Mouse (Mus musculus) mouse trophoblast stem cell (cell line): ENCODE results near the gene Dctn3.
"Not testable (repeated sequence)": the region's sequence is repeated elsewhere in the genome, so short reads cannot be mapped to it uniquely, and the experiment has no call there.

ENCODE experiments used
- in situ Hi-C, 2 experiments: fragments of 300-500 bp; cut with MseI, MboI; formaldehyde crosslinking; loops; 2 replicates in 1 of 2; 3 replicates in 1 of 2; pipeline ENCODE4 v1.15.1; 2025

The Dctn3 gene

DNA sequence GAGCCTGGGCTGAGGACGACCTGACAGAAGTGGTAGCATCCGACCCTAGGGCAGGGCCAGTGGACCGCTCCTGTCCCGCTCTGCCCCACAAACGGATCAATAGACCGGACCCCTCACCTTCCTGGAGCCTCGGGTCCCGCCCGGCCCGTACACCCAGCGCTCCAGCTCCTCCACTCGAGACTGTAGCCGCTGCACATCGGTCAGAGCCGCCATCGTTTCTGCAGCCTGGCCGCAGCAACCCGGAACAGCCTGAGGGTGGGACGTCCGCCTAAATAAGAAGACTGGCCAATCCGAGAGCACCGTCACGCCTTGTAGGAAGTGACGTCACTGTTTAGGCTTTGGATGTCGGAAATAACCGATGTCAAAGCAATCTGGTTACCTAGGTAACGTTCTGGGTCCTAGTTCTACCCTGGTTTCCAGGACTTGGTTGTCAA, at the start of gene Dctn3:
Gene Dctn3, minus strand, starts transcription at position 253 of the 434 bp plus-strand sequence.
- in situ Hi-C loops = no loop called here

DNA sequence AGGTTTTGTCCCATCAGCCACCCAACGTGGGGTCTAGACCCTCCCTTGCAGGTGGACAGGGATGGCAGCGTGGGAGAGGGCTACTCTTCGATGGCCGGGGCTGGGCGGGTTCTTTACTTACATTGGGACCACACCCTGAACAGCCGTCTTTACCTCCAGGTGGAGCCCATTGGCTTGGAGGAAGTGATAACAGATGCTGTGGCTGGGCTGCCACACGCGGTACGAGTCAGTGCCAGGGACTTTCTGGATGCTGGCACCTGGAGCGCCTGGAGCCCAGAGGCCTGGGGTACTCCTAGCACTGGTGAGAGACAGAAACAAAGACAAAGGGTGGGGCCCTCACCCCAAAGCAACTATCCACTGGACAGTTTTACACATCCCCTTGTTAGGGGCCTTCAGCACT, 44.3 kb upstream of the Dctn3 start:
- in situ Hi-C loops = not testable (repeated sequence)

DNA sequence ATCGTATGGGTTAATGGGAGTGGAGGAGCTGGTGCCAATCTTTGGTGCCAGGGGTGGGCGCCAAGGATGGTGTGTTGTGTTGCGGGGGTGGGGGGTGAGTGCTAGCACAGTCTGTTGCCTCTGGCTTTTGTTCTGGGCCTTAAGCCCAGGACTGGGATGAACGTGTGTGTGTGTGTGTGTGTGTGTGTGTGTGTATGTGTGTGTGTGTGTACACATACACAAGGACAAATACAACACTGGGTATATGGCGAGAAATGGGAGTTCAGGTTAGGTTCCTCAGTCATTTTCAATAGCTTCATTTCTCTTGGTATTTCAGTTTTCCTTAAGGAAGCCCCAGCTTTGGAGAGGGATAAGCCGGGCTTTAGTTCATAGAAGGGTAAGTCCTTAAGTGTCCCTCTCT, 40.2 kb upstream of the Dctn3 start:
- in situ Hi-C loops = not testable (repeated sequence)

DNA sequence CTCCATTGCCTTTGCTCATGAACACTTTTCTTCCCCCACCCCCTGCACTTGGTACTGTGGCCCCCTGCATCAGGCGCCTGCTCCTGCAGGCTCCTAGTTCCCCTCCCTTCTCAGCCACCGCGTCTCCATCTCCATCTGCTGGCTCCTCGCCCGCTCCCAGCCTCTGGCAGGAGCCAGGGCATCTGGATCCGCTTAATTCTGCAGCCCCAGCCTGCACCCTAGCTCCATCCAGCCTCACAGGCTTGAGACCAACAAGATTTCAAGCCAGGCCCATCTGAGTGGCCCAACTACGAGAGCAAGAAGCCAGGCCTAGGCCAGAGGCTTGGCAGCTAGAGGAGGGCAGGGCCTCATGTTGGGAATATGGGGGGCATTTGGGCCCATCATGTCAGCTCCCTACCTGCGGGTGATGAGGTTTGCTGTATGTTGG, 39.7 kb upstream of the Dctn3 start:
- in situ Hi-C loops = not testable (repeated sequence)

DNA sequence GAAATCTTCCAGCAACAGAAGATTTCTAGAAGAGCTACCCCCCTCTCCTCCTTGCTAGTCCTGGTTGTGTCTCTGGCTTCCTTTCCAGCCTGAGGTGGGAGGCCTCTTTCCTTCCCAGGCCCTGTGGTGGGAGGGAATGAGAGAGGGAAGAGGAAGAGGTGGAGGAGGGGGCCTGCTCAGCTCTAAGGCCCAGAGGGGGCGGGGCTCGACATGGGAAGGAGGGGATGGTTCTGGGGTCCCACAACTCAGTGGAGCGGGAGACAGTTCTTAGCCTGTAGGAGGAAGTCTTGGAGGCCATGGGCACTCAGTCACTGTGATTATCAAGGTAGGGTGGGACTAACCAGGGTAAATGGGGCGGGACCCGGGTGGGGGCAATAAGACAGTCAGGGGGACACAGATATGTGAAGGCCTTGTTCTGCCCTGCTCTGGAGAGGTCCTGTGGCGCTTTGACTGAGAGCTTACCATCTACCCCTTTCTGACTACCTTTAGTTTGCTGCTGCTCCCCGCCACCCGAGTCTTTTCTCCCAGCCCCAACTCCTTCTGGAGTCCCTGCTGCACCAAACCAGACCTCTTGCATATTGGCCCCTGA, 39.2 kb upstream of the Dctn3 start:
- in situ Hi-C loops = no loop called here

DNA sequence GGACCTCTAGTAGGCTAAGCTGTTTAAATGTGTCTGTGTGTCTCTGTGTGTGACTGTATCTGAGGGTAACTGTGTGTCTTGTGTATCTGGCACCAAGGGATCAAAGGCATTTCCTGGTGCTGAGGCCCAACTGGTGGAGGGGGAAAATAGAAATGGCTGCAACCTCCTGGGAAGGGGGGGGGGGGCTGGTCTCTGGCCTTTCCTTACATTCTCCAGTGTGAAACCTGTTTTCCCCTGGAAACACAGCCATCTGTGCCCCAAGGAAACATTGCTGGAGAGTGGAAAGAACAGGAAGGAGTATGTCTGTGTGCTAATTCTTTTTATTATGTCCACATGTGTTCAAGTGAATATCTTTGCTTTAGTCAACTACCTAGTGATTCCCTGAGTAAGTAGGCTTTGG, 38.7 kb upstream of the Dctn3 start:
- in situ Hi-C loops = no loop called here

DNA sequence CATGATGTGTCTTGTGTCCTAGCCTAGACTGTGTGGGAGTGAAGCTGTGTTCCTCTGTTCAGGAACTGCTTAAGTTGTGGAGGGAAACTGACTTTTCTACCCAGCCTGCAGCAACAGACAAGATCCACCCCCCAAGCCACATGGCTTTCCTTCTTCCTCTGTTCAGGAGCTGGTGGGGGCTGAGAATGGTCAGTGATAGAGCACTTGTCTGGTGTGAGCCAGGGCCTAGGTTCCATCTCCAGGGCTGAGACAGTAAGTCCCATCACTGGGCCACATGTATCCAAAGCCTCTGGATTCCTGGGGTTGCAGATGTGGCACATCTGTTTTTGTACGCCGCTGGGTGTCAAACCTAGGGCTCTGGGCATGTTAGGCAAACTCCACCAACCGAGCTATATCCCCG, 37.9 kb upstream of the Dctn3 start:
- in situ Hi-C loops = no loop called here

DNA sequence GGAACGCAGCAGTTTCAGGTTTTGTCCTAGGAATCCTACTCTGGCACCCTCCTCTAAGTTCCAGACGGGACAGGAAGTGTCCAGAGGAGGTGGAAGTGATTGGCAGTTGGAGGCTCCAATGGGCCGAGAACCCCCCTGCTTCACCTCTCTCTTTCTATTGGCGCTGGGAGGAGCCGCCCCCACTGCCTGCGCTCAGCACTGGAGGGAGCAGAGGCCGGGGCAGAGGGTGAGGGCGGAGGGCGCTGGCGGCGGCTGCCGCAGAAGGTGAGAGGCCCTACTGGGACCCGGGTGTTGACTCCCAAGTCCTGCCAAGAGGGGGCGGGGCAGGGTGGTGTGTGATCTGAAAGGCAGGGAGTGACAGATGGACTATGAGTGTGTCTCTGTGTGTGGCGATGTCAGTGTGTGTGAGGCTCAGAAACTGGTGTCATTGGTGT, 37.3 kb upstream of the Dctn3 start:
- in situ Hi-C loops = no loop called here

DNA sequence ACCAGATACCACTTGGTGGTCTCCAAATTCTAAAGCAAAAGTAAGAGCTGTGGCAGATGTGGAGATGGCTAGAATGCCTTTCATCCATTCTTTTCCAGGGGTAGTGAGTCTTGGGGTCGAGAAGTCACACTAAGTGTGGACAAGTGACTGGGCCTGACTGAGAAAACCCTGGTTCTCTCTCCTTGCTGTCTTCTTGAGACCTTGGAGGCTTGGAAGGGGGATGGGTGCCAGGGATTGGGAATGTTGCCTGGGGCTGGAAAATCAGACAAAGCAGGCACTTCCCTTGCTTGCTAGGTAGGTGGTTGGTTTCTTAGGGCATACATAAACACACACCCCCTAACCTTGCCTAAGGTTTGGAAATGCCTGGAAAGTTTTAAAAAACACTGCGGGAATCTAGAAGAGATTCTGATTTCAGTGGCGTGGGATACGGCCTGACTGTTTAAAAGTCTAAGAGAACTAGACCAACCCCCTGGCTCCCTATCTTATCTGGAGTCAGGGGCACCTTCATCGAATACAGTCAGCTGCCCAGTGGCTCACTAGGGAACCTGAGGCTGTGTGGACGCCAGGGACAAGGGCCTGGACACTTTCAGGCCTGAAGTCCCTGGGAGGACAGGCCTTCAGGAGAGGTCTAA, 36.8 kb upstream of the Dctn3 start:
- in situ Hi-C loops = no loop called here

DNA sequence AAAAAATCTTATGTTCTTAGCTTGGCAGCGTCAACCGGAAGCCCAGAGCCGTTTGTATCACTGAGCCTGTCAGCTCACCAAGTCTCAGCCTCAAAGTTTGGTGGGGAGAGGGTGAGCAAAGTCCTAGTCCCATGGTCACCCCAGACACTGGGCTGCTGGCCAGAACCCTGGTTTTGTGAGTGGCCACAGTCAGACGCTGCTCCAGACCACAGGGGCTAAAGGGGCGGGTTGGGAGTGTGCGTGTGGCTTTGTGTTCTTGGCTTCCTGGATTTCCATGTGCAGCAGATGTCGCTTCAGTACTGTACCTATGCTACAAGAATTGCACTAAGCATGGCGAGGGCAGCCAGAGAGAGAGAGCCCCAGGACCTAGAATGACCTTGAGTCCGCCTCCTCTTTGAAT, 36.2 kb upstream of the Dctn3 start:
- in situ Hi-C loops = no loop called here

DNA sequence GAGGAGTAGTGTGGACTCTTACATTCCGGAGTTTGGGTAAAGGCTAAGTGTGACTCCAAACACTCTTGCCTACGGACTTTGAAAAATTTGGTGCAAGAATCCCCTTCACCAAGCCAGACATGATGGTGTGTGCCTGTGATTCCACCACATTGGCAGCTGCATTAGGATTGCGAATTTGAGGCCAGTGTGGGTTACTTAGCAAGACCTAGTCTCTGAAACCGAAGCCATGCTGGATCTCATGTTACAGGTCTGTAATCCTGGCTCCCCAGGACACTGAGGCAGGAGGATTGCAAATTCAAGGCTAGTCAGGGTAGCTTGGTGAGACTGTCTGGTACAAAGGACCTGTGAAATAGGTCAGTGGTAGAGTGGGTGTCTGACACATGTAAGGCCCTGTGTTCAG, 35.7 kb upstream of the Dctn3 start:
- in situ Hi-C loops = no loop called here

DNA sequence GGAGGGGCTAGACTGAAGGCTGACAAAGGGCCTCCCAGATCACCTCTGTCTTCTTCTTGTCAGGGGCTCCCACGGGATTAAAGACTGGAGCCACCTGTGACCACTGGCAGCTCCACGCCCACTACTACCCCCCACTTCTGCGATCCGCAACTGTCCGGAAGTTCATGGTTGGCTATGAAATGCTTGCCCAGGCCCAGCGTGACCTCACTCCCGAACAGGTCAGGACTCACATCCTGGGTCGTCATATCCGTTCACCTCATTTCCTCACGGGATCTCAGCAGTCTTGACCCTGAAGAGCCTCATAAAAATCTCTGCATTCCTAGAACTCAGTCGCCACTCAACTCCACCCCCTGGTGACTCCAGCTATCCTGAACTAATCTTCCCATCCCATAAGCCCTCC, 35.1 kb upstream of the Dctn3 start:
- in situ Hi-C loops = no loop called here

DNA sequence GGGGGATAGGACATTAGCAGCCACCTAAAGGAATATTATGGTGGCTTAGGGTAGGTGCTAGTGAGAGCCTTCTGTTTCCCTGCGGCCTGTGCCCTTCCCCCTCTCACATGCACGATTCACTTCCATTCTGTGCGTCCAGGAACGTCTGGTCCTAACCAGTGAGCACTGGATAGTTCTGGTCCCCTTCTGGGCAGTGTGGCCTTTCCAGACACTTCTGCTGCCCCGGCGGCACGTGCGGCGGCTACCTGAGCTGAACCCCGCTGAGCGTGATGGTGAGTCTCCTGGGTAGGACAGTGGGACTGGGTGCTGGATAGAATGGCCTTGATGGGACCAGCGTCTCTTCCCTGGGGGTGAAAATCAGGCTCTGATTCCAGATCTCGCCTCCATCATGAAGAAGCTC, 34.4 kb upstream of the Dctn3 start:
- in situ Hi-C loops = no loop called here

DNA sequence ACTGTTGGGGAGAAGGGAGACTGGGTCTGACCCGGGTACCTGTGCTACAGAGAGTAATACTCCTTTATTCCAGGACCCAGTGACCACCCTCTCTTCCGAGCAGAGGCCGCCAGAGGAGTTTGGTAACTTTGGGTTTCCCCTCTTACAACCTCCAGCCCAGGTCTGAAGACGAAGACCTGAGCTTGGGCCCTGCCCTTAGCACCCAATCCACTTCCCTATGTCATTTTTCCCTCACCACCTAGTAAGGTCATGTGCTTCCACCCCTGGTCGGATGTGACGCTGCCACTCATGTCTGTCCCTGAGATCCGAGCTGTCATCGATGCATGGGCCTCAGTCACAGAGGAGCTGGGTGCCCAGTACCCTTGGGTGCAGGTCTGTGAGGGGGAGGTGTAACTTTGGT, 33.5 kb upstream of the Dctn3 start:
- in situ Hi-C loops = no loop called here

DNA sequence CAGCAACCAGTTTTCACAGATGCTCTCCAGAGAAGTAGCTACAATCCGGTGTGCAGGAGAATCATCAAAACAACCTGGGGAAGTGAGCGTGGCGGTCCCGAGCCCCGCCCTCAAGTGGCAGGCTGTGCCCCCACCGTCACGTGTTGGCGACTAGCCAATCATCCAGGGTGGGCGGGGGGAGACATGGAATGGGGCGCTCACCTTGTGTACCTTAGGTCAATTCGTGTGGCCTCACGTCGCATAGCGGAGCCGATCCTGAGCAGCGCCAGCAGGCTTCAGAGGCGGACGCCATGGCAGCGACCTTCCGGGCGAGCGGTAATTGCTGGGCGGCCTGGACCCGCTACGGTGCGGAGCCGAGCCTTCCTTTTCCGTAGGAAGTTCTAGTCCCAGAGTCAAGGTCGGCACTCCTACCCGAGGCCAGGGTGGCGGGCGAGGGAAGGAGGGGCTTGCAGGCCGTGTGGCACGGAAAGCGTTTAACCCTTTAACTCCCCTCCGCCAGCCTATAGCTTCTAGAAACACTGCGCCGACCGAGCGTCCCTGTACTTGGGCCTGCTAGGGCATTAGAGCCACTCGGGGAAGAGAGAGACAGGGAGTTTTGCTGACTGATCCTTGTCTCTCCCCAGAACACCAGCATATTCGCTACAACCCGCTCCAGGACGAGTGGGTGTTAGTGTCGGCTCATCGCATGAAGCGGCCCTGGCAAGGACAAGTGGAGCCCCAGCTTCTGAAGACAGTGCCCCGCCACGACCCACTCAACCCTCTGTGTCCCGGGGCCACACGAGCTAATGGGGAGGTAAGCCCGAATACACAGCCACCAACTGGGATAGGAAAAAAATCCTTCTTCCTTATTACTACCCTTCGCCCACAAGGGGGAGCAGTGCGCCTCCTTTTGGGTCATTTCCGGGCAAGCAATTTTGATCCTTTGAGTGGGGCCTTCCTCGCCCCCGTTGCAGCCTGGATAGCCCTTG, 32.7 kb upstream of the Dctn3 start, which contains the start of gene Sigmar1:
Gene Sigmar1, minus strand, starts transcription at position 820 of the 968 bp plus-strand sequence.
- in situ Hi-C loops = no loop called here

DNA sequence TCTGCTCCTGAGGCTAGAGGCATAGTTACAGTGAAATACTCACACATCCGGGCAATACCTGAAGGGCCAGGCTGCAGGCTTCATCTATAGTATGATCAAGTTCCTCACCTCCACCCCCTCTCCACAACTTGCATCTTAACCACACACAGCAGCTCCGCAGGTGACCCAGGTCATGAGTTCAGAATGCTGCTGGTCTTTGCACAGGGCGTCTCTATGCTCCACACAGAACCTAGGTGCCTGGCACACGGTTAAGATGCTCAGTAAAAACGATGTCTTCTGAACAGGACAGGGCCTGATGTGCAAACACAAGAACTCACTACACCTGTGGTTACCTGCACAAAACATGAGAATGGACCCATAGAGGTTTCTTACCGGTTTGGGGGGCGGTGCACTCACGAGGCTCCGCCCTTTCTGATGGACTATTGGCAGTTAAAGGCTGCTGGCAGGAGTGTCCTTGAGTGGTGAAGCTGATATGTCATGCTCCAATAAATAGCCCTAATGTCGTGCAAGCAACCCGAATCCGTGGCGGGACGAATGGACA, 31.9 kb upstream of the Dctn3 start, which contains the start of gene Galt:
Gene Galt, plus strand, starts transcription at position 432 of the 541 bp plus-strand sequence.
- in situ Hi-C loops = no loop called here

DNA sequence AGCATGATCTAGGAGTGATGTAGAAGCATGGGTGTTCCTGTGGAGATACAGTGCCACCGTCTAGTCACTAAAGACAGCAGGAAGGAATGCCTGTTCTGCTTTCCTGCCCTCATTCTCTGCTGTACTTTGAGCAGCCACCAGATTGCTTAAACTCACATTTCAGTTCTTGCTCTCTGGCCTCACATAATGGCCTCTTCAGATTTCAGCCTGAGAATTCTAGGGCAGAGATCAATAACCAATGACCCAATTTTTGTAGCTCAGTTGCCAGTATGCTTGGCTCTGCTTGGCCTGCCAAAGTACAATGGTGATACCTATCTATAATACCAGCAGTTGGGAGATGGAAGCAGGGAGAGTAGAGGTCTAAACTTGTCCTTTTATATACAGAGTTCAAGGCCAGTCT, 22.1 kb upstream of the Dctn3 start:
- in situ Hi-C loops = no loop called here

DNA sequence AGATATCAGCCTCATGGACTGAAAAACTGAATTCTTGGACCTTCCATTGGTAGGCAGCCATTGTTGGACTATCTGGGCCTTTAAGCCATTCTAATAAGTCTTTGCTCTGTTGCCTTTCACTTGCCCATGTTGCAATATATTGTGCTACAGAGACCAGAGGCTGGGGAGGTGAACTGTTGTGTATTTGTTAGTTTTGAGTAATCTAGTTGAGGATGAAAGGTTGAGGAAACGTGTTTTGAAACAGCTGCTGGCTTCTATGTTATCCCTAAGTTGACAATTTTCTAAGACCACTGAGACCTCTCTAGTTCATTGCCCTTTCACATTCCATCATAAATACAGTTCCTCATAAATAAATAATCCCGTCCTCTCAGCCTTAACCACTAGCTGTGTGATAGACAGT, 21.2 kb upstream of the Dctn3 start:
- in situ Hi-C loops = no loop called here

DNA sequence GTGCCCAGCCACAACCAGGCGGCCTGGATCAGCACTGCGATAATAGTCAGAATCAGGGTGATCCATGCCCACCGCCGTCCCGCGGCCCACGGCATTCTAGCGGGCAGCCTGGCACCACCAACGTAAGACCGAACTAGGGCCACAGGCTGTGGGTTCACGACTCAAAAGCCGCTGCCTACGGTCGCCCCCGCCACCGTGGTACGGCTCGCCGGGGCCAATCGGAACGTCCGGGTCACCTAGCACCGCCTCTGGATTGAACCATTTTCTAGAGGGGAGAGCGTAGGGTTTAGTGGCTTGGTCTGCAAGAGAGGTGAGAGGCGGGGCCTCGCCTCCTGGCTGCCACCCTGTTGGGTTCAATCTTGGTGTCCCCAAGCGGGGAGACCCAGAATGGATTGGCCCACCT, 18.2 kb upstream of the Dctn3 start:
- in situ Hi-C loops = no loop called here

DNA sequence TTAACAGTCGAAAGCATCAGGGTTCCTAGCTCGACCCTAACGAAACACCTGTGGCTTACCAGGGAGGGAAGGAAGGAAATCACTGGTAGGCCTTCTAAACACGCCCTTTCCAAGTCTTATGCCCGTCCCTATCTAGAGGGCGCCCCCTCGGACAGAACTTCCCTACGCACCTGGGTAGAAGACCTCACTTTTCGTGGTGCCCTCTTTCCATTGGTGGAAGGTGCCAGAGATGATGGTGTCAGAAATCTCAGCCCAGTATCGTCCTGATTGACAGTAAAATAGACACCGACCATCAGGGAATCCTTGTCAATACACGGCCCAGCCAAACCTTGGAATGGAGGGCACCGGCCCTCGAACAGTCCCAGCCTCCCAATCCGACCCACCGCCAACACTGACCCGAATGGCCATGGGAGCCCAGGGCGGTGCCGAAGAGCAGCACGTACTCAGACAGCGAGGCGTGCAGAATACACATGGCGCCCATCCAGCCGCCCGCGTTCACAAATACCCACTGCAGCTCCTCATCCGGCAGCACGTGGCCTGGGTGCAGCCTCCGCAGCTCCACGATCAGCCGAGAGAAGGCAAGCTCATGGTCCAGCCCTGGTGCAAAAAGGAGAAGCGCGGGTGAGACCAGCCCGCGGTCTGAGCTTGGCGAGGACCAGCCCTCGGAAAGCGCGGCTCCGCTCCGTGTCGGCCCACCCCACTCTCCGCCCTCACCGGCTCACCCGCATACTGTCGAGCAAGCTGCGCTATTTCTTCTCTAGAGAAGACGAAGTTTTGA, 17.6 kb upstream of the Dctn3 start:
- in situ Hi-C loops = no loop called here

DNA sequence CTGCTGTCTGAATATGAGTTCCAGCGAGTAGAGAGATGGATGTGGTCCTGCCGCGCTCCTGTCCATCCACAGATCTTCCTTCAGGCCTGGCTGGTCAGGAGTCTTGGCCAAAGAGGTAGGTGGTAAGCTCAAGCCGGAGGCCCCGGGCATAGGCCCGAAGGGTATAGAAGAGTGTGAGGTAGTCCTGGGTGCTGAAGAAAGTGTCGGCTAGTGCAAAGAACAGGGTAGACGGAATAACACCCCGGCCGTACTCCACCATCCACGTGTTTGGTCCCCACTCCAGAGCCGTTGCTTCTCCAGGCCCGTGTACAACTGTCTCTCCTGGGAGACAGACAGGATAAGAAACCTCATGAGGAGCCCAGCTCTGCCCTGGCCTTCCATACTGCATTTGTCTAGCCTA, 16.3 kb upstream of the Dctn3 start:
- in situ Hi-C loops = no loop called here
